Mouse (Mus musculus) embryonic facial prominence, embryonic 10.5 days (tissue): ENCODE measurements around the gene Gm20865. TPM values are rescaled to one million over a fixed set of nuclear protein-coding genes. Genes with fewer than 3 reads are reported as not detected.
"Not testable (repeated sequence)": the region's sequence is repeated elsewhere in the genome, so short reads cannot be mapped to it uniquely, and the experiment has no call there.

ENCODE experiments used
- DNase-seq: peaks from one replicate; pipeline ENCODE4 v3.0.0-alpha.2; 2017; ENCODE audit warnings: low spot score
- H3K27ac ChIP-seq: fragments of 300-500 bp; sonication (generic); replicated peaks from 2 replicates; pipeline ENCODE4 v1.5.1; 2016; ENCODE audit warnings: mild to moderate bottlenecking
- H3K27me3 ChIP-seq: fragments of 300-500 bp; sonication (generic); replicated peaks from 2 replicates; pipeline ENCODE4 v1.6.1; 2016; ENCODE audit warnings: low read depth, mild to moderate bottlenecking; ENCODE audit not compliant: poor library complexity, severe bottlenecking
- H3K36me3 ChIP-seq: fragments of 300-500 bp; sonication (generic); replicated peaks from 2 replicates; pipeline ENCODE4 v1.6.1; 2016; ENCODE audit warnings: mild to moderate bottlenecking, moderate library complexity
- H3K4me1 ChIP-seq: fragments of 300-500 bp; sonication (generic); 2 replicates; pipeline ENCODE4 v1.6.1; 2016
- H3K4me3 ChIP-seq: fragments of 300-500 bp; sonication (generic); 2 replicates; pipeline ENCODE4 v1.5.1; 2016; ENCODE audit warnings: mild to moderate bottlenecking, moderate library complexity
- H3K9me3 ChIP-seq: fragments of 300-500 bp; sonication (generic); 2 replicates; pipeline ENCODE4 v1.6.1; 2016; ENCODE audit warnings: mild to moderate bottlenecking
- WGBS: fragments of 180-500 bp; shearing (Covaris S2); methylation state at CpG from one replicate; pipeline ENCODE4 v1.1.7; 2016; 5-methylcytosine and 5-hydroxymethylcytosine counted together
- polyA plus RNA-seq: library from polyadenylated mRNA; unstranded; fragments of >200 nt; fragmentation: Nextera tagmentation; extraction: Ambion mirVana; gene quantifications from 2 replicates; pipeline ENCODE4 v1.2.1, GENCODE M21; 2016

The Gm20865 gene
- not detected in 2 replicates for polyA plus RNA-seq

DNA sequence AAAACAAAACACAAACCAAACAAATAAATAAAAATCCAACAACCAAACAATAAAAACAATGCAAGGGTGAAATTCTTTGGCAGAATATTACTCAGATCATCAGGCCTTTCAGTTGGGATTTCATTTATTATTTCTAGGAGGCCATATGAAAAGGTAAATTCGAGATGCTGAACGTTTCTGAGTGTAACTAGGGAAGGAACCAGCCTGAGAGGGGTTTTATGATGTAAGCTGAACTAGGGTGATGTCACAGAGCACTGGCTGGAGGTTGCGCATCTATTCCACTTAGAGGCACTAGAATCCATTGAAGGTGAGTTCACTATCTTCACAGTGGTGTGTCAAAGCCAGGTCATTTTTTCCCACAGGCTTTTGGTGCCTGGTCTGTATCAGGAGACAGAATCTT, at the start of gene Gm20865:
Gene Gm20865, plus strand, starts transcription at position 301 of the 400 bp plus-strand sequence.
- H3K9me3 ChIP-seq, H3K36me3 ChIP-seq, DNase-seq, H3K27ac ChIP-seq, H3K4me3 ChIP-seq, H3K4me1 ChIP-seq, H3K27me3 ChIP-seq: not testable (repeated sequence)
- WGBS = no CpG with 5 or more reads among the region's 3 CpGs

Other genes starting within 250 kb of the Gm20865 start
- gene Gm29866, start 247.9 kb upstream of the Gm20865 start, polyA plus RNA-seq = not detected in 2 replicates
- gene Gm20909, start 77.0 kb upstream of the Gm20865 start, polyA plus RNA-seq = not detected in 2 replicates